Mouse (Mus musculus): ENCODE results near the gene Gm2004. TPM values are rescaled to one million over a fixed set of nuclear protein-coding genes. Genes with fewer than 3 reads are reported as not detected.

The Gm2004 gene
- 3.3 TPM for polyA plus RNA-seq (2014; fragmentation: Illumina TruSeq; extraction: RNeasy Lipid Tissue Mini Kit (QIAGEN cat#74804); ENCODE audit: low read depth, low replicate concordance)

GRCm38 (mm10) chr2:176149725-176150124 lies at the start of gene Gm2004:
Gene Gm2004, minus strand, starts transcription at chr2:176149825.

Other genes starting within 250 kb of the Gm2004 start
- 7.1 TPM for gene Zfp966, start 218.7 kb downstream of the Gm2004 start, polyA plus RNA-seq (2014; fragmentation: Illumina TruSeq; extraction: RNeasy Lipid Tissue Mini Kit (QIAGEN cat#74804); ENCODE audit: low read depth, low replicate concordance)
- 8.7 TPM for gene Gm2026, start 184.5 kb downstream of the Gm2004 start, polyA plus RNA-seq (2014; fragmentation: Illumina TruSeq; extraction: RNeasy Lipid Tissue Mini Kit (QIAGEN cat#74804); ENCODE audit: low read depth, low replicate concordance)
- gene 2210418O10Rik, start 76.7 kb upstream of the Gm2004 start, polyA plus RNA-seq (2014; fragmentation: Illumina TruSeq; extraction: RNeasy Lipid Tissue Mini Kit (QIAGEN cat#74804); ENCODE audit: low read depth, low replicate concordance), result 47.4 TPM
- gene Gm11009, start 169.7 kb upstream of the Gm2004 start, polyA plus RNA-seq (2014; fragmentation: Illumina TruSeq; extraction: RNeasy Lipid Tissue Mini Kit (QIAGEN cat#74804); ENCODE audit: low read depth, low replicate concordance), result not detected